Mouse (Mus musculus): ENCODE data around the gene 9230104L09Rik. TPM values are rescaled to one million over a fixed set of nuclear protein-coding genes. Genes with fewer than 3 reads are reported as not detected.

The 9230104L09Rik gene
- not detected for polyA plus RNA-seq (2017; shearing (Covaris generic))

DNA sequence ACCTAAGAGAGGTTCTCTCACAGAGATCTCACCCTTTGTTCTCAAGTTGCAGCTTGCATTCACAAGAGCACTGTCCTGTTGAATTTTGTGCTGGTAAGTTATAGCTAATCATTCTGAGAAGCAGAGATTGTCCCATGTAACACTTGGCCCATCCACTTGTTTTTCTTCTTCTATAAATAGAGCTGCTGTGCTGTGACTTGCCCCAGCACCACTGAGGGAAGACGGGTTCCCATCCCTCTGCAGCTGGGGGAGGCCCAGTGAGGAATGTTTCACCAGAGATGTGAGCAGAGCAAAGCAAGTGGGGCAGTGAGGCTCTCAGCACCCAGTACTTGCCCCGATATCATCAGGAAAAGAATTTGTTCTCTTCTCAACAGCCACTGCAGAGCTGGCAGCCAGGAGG is at the start of gene 9230104L09Rik:
TSS of gene 9230104L09Rik (minus strand) at position 73 of the 400 bp plus-strand sequence.

DNA sequence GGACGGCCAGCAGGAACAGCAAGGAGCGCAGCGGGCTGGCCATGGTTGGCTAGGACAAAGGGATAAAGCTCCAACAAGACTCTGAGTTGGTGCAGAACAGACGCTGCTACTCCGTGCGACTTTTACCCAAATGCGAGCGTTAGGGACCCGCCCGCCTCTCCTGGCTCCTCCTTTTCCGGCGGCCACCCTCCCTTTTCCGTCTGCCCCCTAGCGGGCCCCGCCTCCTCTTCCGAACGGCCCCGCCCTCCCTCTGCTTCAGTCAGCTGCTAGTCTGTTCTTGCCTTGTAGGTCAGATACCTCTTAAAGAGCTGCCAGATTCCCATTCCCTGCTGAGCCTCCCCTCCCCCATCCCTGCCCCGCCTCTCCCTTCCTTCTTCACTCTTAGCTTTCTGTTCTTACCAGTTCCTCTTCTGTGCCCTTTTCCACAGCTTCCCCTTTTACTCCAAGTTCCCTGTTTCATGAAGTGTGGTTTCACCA is 10.5 kb upstream of the 9230104L09Rik start, which contains the start of gene Cst3:
TSS of gene Cst3 (minus strand) at position 358 of the 477 bp plus-strand sequence.

DNA sequence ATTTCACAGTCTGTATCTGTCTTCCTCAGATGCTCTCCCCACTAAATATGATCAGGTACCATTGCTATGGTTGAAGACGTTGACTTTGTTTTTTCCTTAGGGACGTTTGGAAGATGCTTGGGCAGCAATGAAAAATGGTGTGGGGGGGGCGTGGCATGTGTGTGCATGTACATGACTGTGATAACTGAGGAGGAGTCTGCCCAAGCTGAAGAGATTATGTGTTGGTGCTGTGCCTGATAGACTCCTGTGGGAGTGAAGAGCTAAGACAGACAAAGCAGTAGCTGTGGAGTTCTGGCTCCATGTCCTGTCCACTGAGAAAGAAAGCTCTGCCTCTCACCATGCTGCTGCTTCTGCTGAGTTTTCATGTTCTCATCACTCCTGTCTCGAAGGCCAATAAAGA is 29.9 kb downstream of the 9230104L09Rik start, which contains the start of gene Cst9:
TSS of gene Cst9 (plus strand) at position 236 of the 400 bp plus-strand sequence.

DNA sequence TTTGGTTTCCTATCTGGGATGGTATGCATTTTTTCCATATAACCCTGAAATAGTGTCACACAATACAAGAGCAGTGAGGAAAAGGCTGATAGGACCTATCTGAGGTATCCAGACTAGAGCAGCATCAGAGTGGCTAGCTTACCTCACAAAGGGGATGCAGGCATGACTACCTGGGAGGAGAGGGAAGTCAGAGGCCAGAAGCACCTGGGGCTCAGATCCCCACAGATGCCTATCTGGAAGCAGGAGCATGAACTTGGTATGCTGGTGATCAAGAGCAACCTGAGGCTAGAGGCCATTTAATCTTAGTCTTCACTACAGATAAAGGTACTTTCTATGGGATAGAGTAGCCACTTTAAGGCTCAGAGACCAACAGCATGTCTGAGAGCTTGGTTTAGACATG is 44.9 kb downstream of the 9230104L09Rik start, which contains the start of gene Cst13:
TSS of gene Cst13 (plus strand) at position 173 of the 400 bp plus-strand sequence.

DNA sequence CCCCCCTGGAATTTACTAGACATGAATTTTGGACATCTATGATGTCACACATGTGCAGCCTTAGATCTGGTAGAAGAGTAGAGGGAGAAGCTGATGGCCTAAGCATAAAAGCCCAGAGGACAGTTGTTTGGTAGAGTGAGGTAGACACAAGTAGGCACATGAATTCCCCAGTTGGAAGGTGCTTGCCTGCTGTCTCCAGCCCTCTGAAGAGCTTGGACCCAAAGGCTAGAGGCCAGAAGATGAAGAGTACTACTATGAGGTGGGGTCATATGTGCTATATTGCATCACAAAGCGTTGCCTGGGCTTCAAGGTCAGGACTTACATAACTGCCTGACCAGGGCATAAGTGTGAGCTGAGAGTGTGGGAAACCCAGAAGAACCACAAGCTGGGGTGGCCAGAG is 66.4 kb downstream of the 9230104L09Rik start, which contains the start of gene Cst8:
TSS of gene Cst8 (plus strand) at position 301 of the 400 bp plus-strand sequence.

Other genes starting within 250 kb of the 9230104L09Rik start
- gene Nxt1, start 192.4 kb downstream of the 9230104L09Rik start, polyA plus RNA-seq (2017; shearing (Covaris generic)), result 10 to 100 TPM; 56.5 to 77.7 TPM
- gene Gzf1, start 184.0 kb downstream of the 9230104L09Rik start, polyA plus RNA-seq (2017; shearing (Covaris generic)), result 10 to 100 TPM in 1 of 2 experiments, 1 to 10 TPM in 1; 9.3 to 13.4 TPM
- under 1 TPM in 1 of 2 experiments, not detected in 1; 0.77 TPM for gene Napb, start 132.6 kb downstream of the 9230104L09Rik start, polyA plus RNA-seq (2017; shearing (Covaris generic))
- gene Cstl1, start 114.7 kb downstream of the 9230104L09Rik start, polyA plus RNA-seq (2017; shearing (Covaris generic)), result not detected
- gene Cst11, start 93.5 kb downstream of the 9230104L09Rik start, polyA plus RNA-seq (2017; shearing (Covaris generic)), result not detected
- not detected for gene 8030411F24Rik, start 83.0 kb downstream of the 9230104L09Rik start, polyA plus RNA-seq (2017; shearing (Covaris generic))
- not detected for gene Cst12, start 75.7 kb downstream of the 9230104L09Rik start, polyA plus RNA-seq (2017; shearing (Covaris generic))
- under 1 TPM in 1 of 2 experiments, not detected in 1; 0.31 TPM for gene Cst8, start 66.3 kb downstream of the 9230104L09Rik start, polyA plus RNA-seq (2017; shearing (Covaris generic))
- gene Cst13, start 45.0 kb downstream of the 9230104L09Rik start, polyA plus RNA-seq (2017; shearing (Covaris generic)), result not detected
- gene Cst9, start 29.9 kb downstream of the 9230104L09Rik start, polyA plus RNA-seq (2017; shearing (Covaris generic)), result not detected
- gene Cst3, start 10.7 kb upstream of the 9230104L09Rik start, polyA plus RNA-seq (2017; shearing (Covaris generic)), result 100 to 1,000 TPM; 165 to 173 TPM
- gene Gm1330, start 138.2 kb upstream of the 9230104L09Rik start, polyA plus RNA-seq (2017; shearing (Covaris generic)), result not detected
- gene Gm10750, start 152.2 kb upstream of the 9230104L09Rik start, polyA plus RNA-seq (2017; shearing (Covaris generic)), result not detected

Measured in activated CD4-positive, CD25-positive, alpha-beta regulatory T cell (primary cell).